Comparison of ENCODE assay signal across 8 mouse cellular contexts in the genomic region with DNA sequence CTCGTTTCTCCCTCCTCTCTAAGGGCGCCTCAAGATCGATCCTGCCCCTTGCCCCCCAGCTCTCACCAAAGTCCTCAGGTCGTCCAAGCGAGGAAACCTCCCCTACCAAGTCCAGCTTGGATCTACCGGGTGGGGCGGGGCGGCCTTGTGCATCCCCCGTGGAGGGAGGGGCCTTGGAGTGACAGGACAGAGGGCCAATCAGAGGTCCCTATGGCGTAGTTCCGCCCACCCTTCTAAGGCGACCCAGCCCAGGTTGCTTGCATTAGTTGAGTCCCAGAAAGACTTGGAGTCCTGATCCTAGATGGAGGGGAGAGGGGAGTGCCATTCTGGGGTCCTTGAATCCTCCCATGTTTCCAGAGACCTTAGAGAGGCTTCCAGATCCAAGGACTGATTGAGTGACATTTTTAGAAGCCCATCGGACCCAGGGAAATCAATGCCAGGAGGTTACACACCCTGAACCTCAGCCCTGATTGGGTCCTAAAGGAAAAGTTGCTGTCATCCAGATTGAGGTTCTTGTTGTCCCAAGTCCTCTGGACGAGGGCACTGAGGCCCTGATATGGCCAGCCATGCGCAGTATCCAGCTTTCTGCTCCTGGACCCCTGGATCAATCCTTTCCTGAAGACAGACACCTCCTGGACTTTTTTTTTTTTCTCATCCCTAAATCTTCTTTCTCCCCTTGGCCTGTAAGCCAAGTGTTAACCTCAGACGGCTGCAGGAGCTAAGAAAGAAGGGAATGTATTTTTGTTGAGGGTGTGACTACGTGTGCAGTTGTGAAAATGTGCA. TPM values are rescaled to one million over a fixed set of nuclear protein-coding genes. Genes with fewer than 3 reads are reported as not detected.
DNase-seq lines count a peak whose midpoint lies in the region; ATAC-seq and TF ChIP-seq lines count a peak whose summit lies in the region.

No protein-coding gene starts in this region.

- H3K9me3 ChIP-seq in MEL (replicated peaks; ENCODE audit: insufficient read depth, low read length): no peaks in the 10 kb centered on the region
- H3K9me3 ChIP-seq in forebrain, embryonic 16.5 days (ENCODE audit: control insufficient read depth, low read length): no peaks in the 10 kb centered on the region
- no peaks in the 10 kb centered on the region for H3K9me3 ChIP-seq in hindbrain, embryonic 10.5 days

- peak; percentile 96 for DNase-seq in MEL (ENCODE audit: low read depth, low spot score)
- peak; percentile 89 for DNase-seq in brain, embryonic 14.5 days (ENCODE audit: low read depth)
- peak; percentile 92 for DNase-seq in hindbrain, embryonic 10.5 days (ENCODE audit: low spot score)
- peak; percentile 79 to 84 for DNase-seq in layer of hippocampus, postnatal 10 days (ENCODE audit: low spot score in 2 of 2)
- peak; percentile 76 for DNase-seq in right cerebral cortex, postnatal 4 days
- peak; percentile 97 for DNase-seq in yolk sac, embryonic 10.5 days (ENCODE audit: low spot score)

- TF ChIP-seq RAD21 in MEL (IDR thresholded peaks at IDR 0.05; ENCODE audit: low read depth, low read length): no peak

- H3K4me2 ChIP-seq in forebrain, embryonic 16.5 days (ENCODE audit: low read length): peak overlapping the region; percentile 20

- H3K27ac ChIP-seq in MEL (ENCODE audit: control insufficient read depth, low read depth, low read length) (peak overlapping the region; percentile 82), macrophage (peak overlapping the region; percentile 92)
- H3K27ac ChIP-seq in forebrain, embryonic 16.5 days (ENCODE audit: low read length): no peak overlapping the region
- H3K27ac ChIP-seq in hindbrain, embryonic 10.5 days: peak overlapping the region; percentile 88

- H3K27me3 ChIP-seq in MEL (ENCODE audit: control insufficient read depth in 1 of 2, insufficient read depth in 2 of 2, low read length in 2 of 2): no peaks in the 10 kb centered on the region
- H3K27me3 ChIP-seq in forebrain, embryonic 16.5 days (replicated peaks; ENCODE audit: control insufficient read depth, insufficient read depth, low read length): no peaks in the 10 kb centered on the region
- no peaks in the 10 kb centered on the region for H3K27me3 ChIP-seq in hindbrain, embryonic 10.5 days (ENCODE audit: insufficient read depth, poor library complexity, severe bottlenecking)

- ATAC-seq in forebrain, embryonic 16.5 days: peak; percentile 64

- no peaks in the 10 kb centered on the region; the same call in 1 of the 2 replicates for H3K79me2 ChIP-seq in MEL (ENCODE audit: control insufficient read depth, insufficient read depth, low read length, poor library complexity)
- H3K79me2 ChIP-seq in macrophage (ENCODE audit: inconsistent target): peaks cover 39% of the 10 kb centered on the region

- H3K9ac ChIP-seq in MEL (ENCODE audit: control insufficient read depth, low read depth, low read length, poor library complexity, severe bottlenecking): peak overlapping the region; percentile 65
- H3K9ac ChIP-seq in forebrain, embryonic 16.5 days (replicated peaks; ENCODE audit: low read depth, low read length): peak overlapping the region; percentile 33; the same call in 1 of the 2 replicates

- H3K4me3 ChIP-seq in MEL (ENCODE audit: control insufficient read depth in 1 of 2, insufficient read depth in 1 of 2, low read depth in 2 of 2, low read length in 2 of 2): peak overlapping the region; percentile 60 to 93
- H3K4me3 ChIP-seq in forebrain, embryonic 16.5 days (replicated peaks; ENCODE audit: low read length): peak overlapping the region; percentile 26
- peak overlapping the region; percentile 55 for H3K4me3 ChIP-seq in hindbrain, embryonic 10.5 days
- H3K4me3 ChIP-seq in macrophage (ENCODE audit: inconsistent target): peak overlapping the region; percentile 88

- no peak for TF ChIP-seq CTCF in MEL (IDR thresholded peaks at IDR 0.05 in 2 of 3, conservative IDR thresholded peaks at IDR 0.05 in 1 of 3; ENCODE audit: control insufficient read depth in 1 of 3, insufficient read depth in 1 of 3, low read depth in 2 of 3, low read length in 3 of 3, poor library complexity in 1 of 3, severe bottlenecking in 1 of 3)
- no peak for TF ChIP-seq CTCF in brain, embryonic 14.5 days (IDR thresholded peaks at IDR 0.05; ENCODE audit: borderline replicate concordance, extremely low read depth, insufficient read depth, insufficient read length)

- WGBS in forebrain, embryonic 16.5 days: 5% methylated on average over 17 of the region's 17 CpGs
- 3% methylated on average over 17 of the region's 17 CpGs for WGBS in hindbrain, embryonic 10.5 days
- WGBS in macrophage (ENCODE audit: missing documents): 3% methylated on average over 17 of the region's 17 CpGs

- peaks cover 6 to 36% of the 10 kb centered on the region in 2 experiments; a peak in 3 of 4 replicates for H3K4me1 ChIP-seq in MEL (ENCODE audit: control insufficient read depth in 1 of 2, insufficient read depth in 2 of 2, low read length in 2 of 2)
- H3K4me1 ChIP-seq in forebrain, embryonic 16.5 days (replicated peaks; ENCODE audit: control insufficient read depth, insufficient read depth, low read length): peaks cover 11% of the 10 kb centered on the region
- peaks cover 54% of the 10 kb centered on the region for H3K4me1 ChIP-seq in hindbrain, embryonic 10.5 days (replicated peaks)

- TF ChIP-seq POLR2A in MEL (IDR thresholded peaks at IDR 0.05; ENCODE audit: control insufficient read depth in 1 of 2, insufficient read depth in 1 of 2, low read depth in 1 of 2, low read length in 2 of 2, poor library complexity in 1 of 2): peak; percentile 43 to 44; a peak in 1 of 4 replicates
- TF ChIP-seq POLR2A in brain, embryonic 14.5 days (IDR thresholded peaks at IDR 0.05; ENCODE audit: borderline replicate concordance, extremely low read depth, insufficient read depth, insufficient read length, poor library complexity, severe bottlenecking): no peak

- TF ChIP-seq EP300 in MEL (IDR thresholded peaks at IDR 0.05; ENCODE audit: low read depth in 1 of 2, low read length in 2 of 2): no peak

- H3K36me3 ChIP-seq in MEL (ENCODE audit: control insufficient read depth in 1 of 2, insufficient read depth in 2 of 2, low read length in 2 of 2) (peaks cover 0 to 21% of the 10 kb centered on the region in 2 experiments; a peak in 2 of 4 replicates), macrophage (ENCODE audit: inconsistent target) (peaks cover 17% of the 10 kb centered on the region)
- H3K36me3 ChIP-seq in forebrain, embryonic 16.5 days (ENCODE audit: control insufficient read depth, insufficient read depth): no peaks in the 10 kb centered on the region
- peaks cover 11% of the 10 kb centered on the region for H3K36me3 ChIP-seq in hindbrain, embryonic 10.5 days

RNA-seq across cellular contexts. Expression of gene Plin3, which starts 2.1 kb away (rescaled TPM):
- total RNA-seq in MEL (2012; rRNA removed): 6.6 and 7.6 TPM in 2 replicates
- polyA plus RNA-seq in MEL (2012; ENCODE audit: insufficient read depth in 1 of 2, insufficient read length in 2 of 2, low read depth in 1 of 2, low replicate concordance in 2 of 2, missing spikeins in 1 of 2): 10 to 100 TPM in 1 of 2 experiments, not detected in 1; 13.1 TPM
- 6.4 and 8.3 TPM in 2 replicates for polyA plus RNA-seq in brain, embryonic 14.5 days (2012; rRNA removed)
- polyA plus RNA-seq in forebrain, embryonic 16.5 days (2015; fragmentation: Nextera tagmentation; extraction: Ambion mirVana): 9.3 and 12.6 TPM in 2 replicates
- polyA plus RNA-seq in hindbrain, embryonic 10.5 days (2016; fragmentation: Nextera tagmentation; extraction: Ambion mirVana): 50.9 and 61.6 TPM in 2 replicates
- total RNA-seq in layer of hippocampus, postnatal 10 days (2021): 1 to 10 TPM; 5.7 to 7.3 TPM
- total RNA-seq in macrophage (2018; cell fraction: chromatin; rRNA removed): 10 to 100 TPM in 18 of 26 experiments, 1 to 10 TPM in 8; 3.7 to 35.4 (median 12.4) TPM
- total RNA-seq in macrophage (2018; cell fraction: cytosol; rRNA removed): 10 to 100 TPM; 28.2 to 67.4 (median 39.0) TPM
- total RNA-seq in macrophage (2018; cell fraction: nucleus; rRNA removed): 10 to 100 TPM; 10.8 to 40.1 (median 19.8) TPM
- 40.0 to 53.0 TPM (median 46.8 TPM) in 3 replicates for polyA plus RNA-seq in macrophage (2018)

RNA-seq across cellular contexts. Expression of gene Arrdc5, which starts 9.5 kb away (rescaled TPM):
- not detected in 2 replicates for total RNA-seq in MEL (2012; rRNA removed)
- polyA plus RNA-seq in MEL (2012; ENCODE audit: insufficient read depth in 1 of 2, insufficient read length in 2 of 2, low read depth in 1 of 2, low replicate concordance in 2 of 2, missing spikeins in 1 of 2) (not detected), macrophage (2018) (not detected in 3 replicates)
- polyA plus RNA-seq in brain, embryonic 14.5 days (2012; rRNA removed): not detected in 2 replicates
- not detected in 2 replicates for polyA plus RNA-seq in forebrain, embryonic 16.5 days (2015; fragmentation: Nextera tagmentation; extraction: Ambion mirVana)
- not detected in 2 replicates for polyA plus RNA-seq in hindbrain, embryonic 10.5 days (2016; fragmentation: Nextera tagmentation; extraction: Ambion mirVana)
- total RNA-seq in layer of hippocampus, postnatal 10 days (2021): not detected
- total RNA-seq in macrophage (2018; cell fraction: chromatin; rRNA removed): not detected
- total RNA-seq in macrophage (2018; cell fraction: cytosol; rRNA removed): not detected
- total RNA-seq in macrophage (2018; cell fraction: nucleus; rRNA removed): not detected

RNA-seq across cellular contexts. Expression of gene Uhrf1, which starts 12.5 kb away (rescaled TPM):
- total RNA-seq in MEL (2012; rRNA removed): 185 and 201 TPM in 2 replicates
- polyA plus RNA-seq in MEL (2012; ENCODE audit: insufficient read depth in 1 of 2, insufficient read length in 2 of 2, low read depth in 1 of 2, low replicate concordance in 2 of 2, missing spikeins in 1 of 2): 100 to 1,000 TPM; 115 to 133 TPM
- 39.8 and 50.9 TPM in 2 replicates for polyA plus RNA-seq in brain, embryonic 14.5 days (2012; rRNA removed)
- polyA plus RNA-seq in forebrain, embryonic 16.5 days (2015; fragmentation: Nextera tagmentation; extraction: Ambion mirVana): 48.1 and 52.2 TPM in 2 replicates
- polyA plus RNA-seq in hindbrain, embryonic 10.5 days (2016; fragmentation: Nextera tagmentation; extraction: Ambion mirVana): 196 and 300 TPM in 2 replicates
- total RNA-seq in layer of hippocampus, postnatal 10 days (2021): 1 to 10 TPM; 5.9 to 6.3 TPM
- 10 to 100 TPM in 13 of 26 experiments, 1 to 10 TPM in 13; 2.4 to 31.3 (median 10.2) TPM for total RNA-seq in macrophage (2018; cell fraction: chromatin; rRNA removed)
- 1 to 10 TPM; 3.9 to 9.2 (median 5.9) TPM for total RNA-seq in macrophage (2018; cell fraction: cytosol; rRNA removed)
- 10 to 100 TPM in 3 of 26 experiments, 1 to 10 TPM in 23; 3.7 to 97.3 (median 6.4) TPM for total RNA-seq in macrophage (2018; cell fraction: nucleus; rRNA removed)
- 2.3 to 57.4 TPM (median 13.6 TPM) in 3 replicates for polyA plus RNA-seq in macrophage (2018)

RNA-seq across cellular contexts. Expression of gene Ticam1, which starts 14.0 kb away (rescaled TPM):
- total RNA-seq in MEL (2012; rRNA removed): 3.5 and 4.6 TPM in 2 replicates
- polyA plus RNA-seq in MEL (2012; ENCODE audit: insufficient read depth in 1 of 2, insufficient read length in 2 of 2, low read depth in 1 of 2, low replicate concordance in 2 of 2, missing spikeins in 1 of 2) (1 to 10 TPM in 1 of 2 experiments, not detected in 1; 8.7 TPM), macrophage (2018) (19.5 to 36.1 TPM (median 21.2 TPM) in 3 replicates)
- 3.4 and 3.7 TPM in 2 replicates for polyA plus RNA-seq in brain, embryonic 14.5 days (2012; rRNA removed)
- polyA plus RNA-seq in forebrain, embryonic 16.5 days (2015; fragmentation: Nextera tagmentation; extraction: Ambion mirVana): 1.6 and 1.9 TPM in 2 replicates
- polyA plus RNA-seq in hindbrain, embryonic 10.5 days (2016; fragmentation: Nextera tagmentation; extraction: Ambion mirVana): 2.4 and 2.6 TPM in 2 replicates
- total RNA-seq in layer of hippocampus, postnatal 10 days (2021): 1 to 10 TPM; 5.2 to 5.9 TPM
- total RNA-seq in macrophage (2018; cell fraction: chromatin; rRNA removed): 10 to 100 TPM; 20.0 to 66.0 (median 29.6) TPM
- total RNA-seq in macrophage (2018; cell fraction: cytosol; rRNA removed): 10 to 100 TPM; 29.2 to 68.9 (median 35.2) TPM
- total RNA-seq in macrophage (2018; cell fraction: nucleus; rRNA removed): 10 to 100 TPM; 18.9 to 54.1 (median 29.3) TPM

RNA-seq across cellular contexts. Expression of gene Fem1a, which starts 34.0 kb away (rescaled TPM):
- total RNA-seq in MEL (2012; rRNA removed): 16.2 and 21.5 TPM in 2 replicates
- polyA plus RNA-seq in MEL (2012; ENCODE audit: insufficient read depth in 1 of 2, insufficient read length in 2 of 2, low read depth in 1 of 2, low replicate concordance in 2 of 2, missing spikeins in 1 of 2): 10 to 100 TPM in 1 of 2 experiments, not detected in 1; 17.1 TPM
- polyA plus RNA-seq in brain, embryonic 14.5 days (2012; rRNA removed): 27.0 and 31.0 TPM in 2 replicates
- 23.4 and 24.5 TPM in 2 replicates for polyA plus RNA-seq in forebrain, embryonic 16.5 days (2015; fragmentation: Nextera tagmentation; extraction: Ambion mirVana)
- 13.3 and 15.5 TPM in 2 replicates for polyA plus RNA-seq in hindbrain, embryonic 10.5 days (2016; fragmentation: Nextera tagmentation; extraction: Ambion mirVana)
- 10 to 100 TPM; 45.3 to 46.5 TPM for total RNA-seq in layer of hippocampus, postnatal 10 days (2021)
- 10 to 100 TPM in 9 of 26 experiments, 1 to 10 TPM in 17; 2.4 to 25.8 (median 7.7) TPM for total RNA-seq in macrophage (2018; cell fraction: chromatin; rRNA removed)
- 10 to 100 TPM in 17 of 26 experiments, 1 to 10 TPM in 9; 4.7 to 16.4 (median 11.9) TPM for total RNA-seq in macrophage (2018; cell fraction: cytosol; rRNA removed)
- 10 to 100 TPM in 15 of 26 experiments, 1 to 10 TPM in 11; 5.5 to 23.2 (median 10.6) TPM for total RNA-seq in macrophage (2018; cell fraction: nucleus; rRNA removed)
- 6.6 to 13.3 TPM (median 10.2 TPM) in 3 replicates for polyA plus RNA-seq in macrophage (2018)

Comparison
In these comparisons a context has a peak if more than half of its experiments do, and no peak if none do; other contexts are left out.
1. H3K4me3 ChIP-seq: peak in every context shown above with its lines; median percentile 88 in macrophage; 76 in MEL; 55 in hindbrain, embryonic 10.5 days; 26 in forebrain, embryonic 16.5 days.